Mouse (Mus musculus) olfactory bulb, adult 2 months (tissue): ENCODE results near the gene Tcf7l2.

Experiments
- CTCF ChIP-seq: fragments of 200-500 bp; IDR thresholded peaks from 2 replicates; pipeline ENCODE4 v1.5.1; 2012; ENCODE audit warnings: low read depth, mild to moderate bottlenecking, low read length, moderate library complexity; ENCODE audit not compliant: insufficient read depth
- POLR2A ChIP-seq: fragments of 200-500 bp; IDR thresholded peaks from 2 replicates; pipeline ENCODE4 v1.6.1; 2012; ENCODE audit warnings: mild to moderate bottlenecking, low read depth, low read length, moderate library complexity; ENCODE audit not compliant: insufficient read depth

DNA sequence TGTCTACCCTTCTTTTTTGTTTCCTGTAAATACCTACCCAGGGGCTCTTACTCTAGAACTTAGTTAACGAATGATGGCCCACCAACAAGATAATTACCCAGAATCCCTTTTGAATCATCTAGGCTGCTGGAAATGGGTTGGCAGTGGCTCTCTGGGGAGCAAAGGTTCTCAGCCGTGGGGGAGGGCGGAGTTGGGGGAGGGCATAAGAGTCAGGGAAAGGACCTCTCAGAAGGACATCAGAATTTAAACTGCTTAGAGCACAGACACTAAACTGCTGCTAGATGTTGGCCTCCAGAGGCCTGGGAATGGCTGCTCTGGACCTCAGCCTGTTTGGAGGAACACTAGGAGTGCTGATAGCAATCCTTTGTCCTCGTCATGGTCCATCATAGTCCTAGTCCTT, 105.4 kb downstream of the Tcf7l2 start:
- TF ChIP-seq CTCF = no peak
- no peak for TF ChIP-seq POLR2A
